Mouse (Mus musculus) hindbrain, embryonic 12.5 days (tissue): ENCODE data around the gene Cpt1a. TPM values are rescaled to one million over a fixed set of nuclear protein-coding genes. Genes with fewer than 3 reads are reported as not detected.

Experiments used
- microRNA-seq: library from miRNA; unstranded; fragments of <30 nt; microRNA quantifications from one replicate; pipeline ENCODE4, GENCODE M21; 2017
- polyA plus RNA-seq: library from polyadenylated mRNA; unstranded; fragments of >200 nt; fragmentation: Nextera tagmentation; extraction: Ambion mirVana; gene quantifications from 2 replicates; pipeline ENCODE4 v1.2.1, GENCODE M21; 2016

The Cpt1a gene
- polyA plus RNA-seq, 1 experiment from 2014 or later = 13.2 TPM

Small RNAs within 50 kb of the gene (microRNA-seq; reads per million reads assigned to microRNA genes)
- not detected for gene Mir6984

Other genes starting within 250 kb of the Cpt1a start
- gene Mrpl21, start 39.4 kb upstream of the Cpt1a start, polyA plus RNA-seq = 110 and 114 TPM in 2 replicates
- gene Ighmbp2, start 39.3 kb upstream of the Cpt1a start, polyA plus RNA-seq = 11.8 and 12.7 TPM in 2 replicates
- 0.48 and 0.71 TPM in 2 replicates for gene Tesmin, start 66.5 kb downstream of the Cpt1a start, polyA plus RNA-seq
- 6.2 and 8.7 TPM in 2 replicates for gene Gal, start 92.2 kb downstream of the Cpt1a start, polyA plus RNA-seq